Mouse (Mus musculus): ENCODE data around the gene Babam2. TPM values are rescaled to one million over a fixed set of nuclear protein-coding genes. Genes with fewer than 3 reads are reported as not detected.

Gene Babam2
- polyA plus RNA-seq, 1 experiment from 2014 or later: 46.9 TPM

- Histone ChIP-seq H3K27me3 (no peaks in the 10 kb centered on the region), H3K27ac (replicated peaks) (no peak overlapping the region), H3K4me2 (replicated peaks) (no peak overlapping the region), H3K9me3 (no peaks in the 10 kb centered on the region), H3K4me1 (no peaks in the 10 kb centered on the region), H3K4me3 (no peak overlapping the region), H3K36me3 (no peaks in the 10 kb centered on the region), H3K9ac (replicated peaks) (no peak overlapping the region)
- no peak for ATAC-seq (replicated peaks)
- 71% methylated on average over 6 of the region's 6 CpGs for whole genome bisulfite sequencing
These were observed 27.0 kb downstream of the Babam2 start for GRCm38 (mm10) chr5:31724519-31724918.

GRCm38 (mm10) chr5:31725885-31726284 lies 28.4 kb downstream of the Babam2 start:
- Histone ChIP-seq H3K36me3 (no peaks in the 10 kb centered on the region), H3K9ac (replicated peaks) (no peak overlapping the region), H3K4me3 (no peak overlapping the region), H3K27ac (replicated peaks) (no peak overlapping the region), H3K4me1 (no peaks in the 10 kb centered on the region), H3K27me3 (no peaks in the 10 kb centered on the region), H3K9me3 (no peaks in the 10 kb centered on the region), H3K4me2 (replicated peaks) (no peak overlapping the region)
- 88% methylated on average over 2 of the region's 2 CpGs for WGBS
- no peak for ATAC-seq (replicated peaks)

GRCm38 (mm10) chr5:31727456-31727855 lies 30.0 kb downstream of the Babam2 start:
- WGBS: 45% methylated on average over 5 of the region's 5 CpGs
- H3K4me2 ChIP-seq (replicated peaks): no peak overlapping the region
- no peaks in the 10 kb centered on the region for H3K9me3 ChIP-seq
- no peak for ATAC-seq (replicated peaks)
- H3K4me3 ChIP-seq: no peak overlapping the region
- H3K9ac ChIP-seq (replicated peaks): no peak overlapping the region
- H3K36me3 ChIP-seq: no peaks in the 10 kb centered on the region
- H3K4me1 ChIP-seq: no peaks in the 10 kb centered on the region
- no peak overlapping the region for H3K27ac ChIP-seq (replicated peaks)
- no peaks in the 10 kb centered on the region for H3K27me3 ChIP-seq

- H3K4me2 ChIP-seq (replicated peaks): no peak overlapping the region
- H3K36me3 ChIP-seq: no peaks in the 10 kb centered on the region
- ATAC-seq (replicated peaks): no peak
- no peak overlapping the region for H3K4me3 ChIP-seq
- no peak overlapping the region for H3K9ac ChIP-seq (replicated peaks)
- H3K27me3 ChIP-seq: no peaks in the 10 kb centered on the region
- 46% methylated on average over 3 of the region's 3 CpGs for WGBS
- H3K27ac ChIP-seq (replicated peaks): no peak overlapping the region
- H3K9me3 ChIP-seq: no peaks in the 10 kb centered on the region
- H3K4me1 ChIP-seq: no peaks in the 10 kb centered on the region
These were observed 35.3 kb downstream of the Babam2 start for GRCm38 (mm10) chr5:31732644-31733338.

GRCm38 (mm10) chr5:31741931-31742330 lies 44.4 kb downstream of the Babam2 start:
- no peaks in the 10 kb centered on the region for H3K36me3 ChIP-seq
- H3K9ac ChIP-seq (replicated peaks): no peak overlapping the region
- no peaks in the 10 kb centered on the region for H3K9me3 ChIP-seq
- no peak overlapping the region for H3K4me3 ChIP-seq
- H3K4me2 ChIP-seq (replicated peaks): no peak overlapping the region
- no peaks in the 10 kb centered on the region for H3K27me3 ChIP-seq
- no peak for ATAC-seq (replicated peaks)
- H3K27ac ChIP-seq (replicated peaks): no peak overlapping the region
- 0 out of 2 replicates have a peak, but pooled peaks cover 2% of the 10 kb centered on the region for H3K4me1 ChIP-seq
- 100% methylated on average over 1 of the region's 1 CpGs for WGBS

GRCm38 (mm10) chr5:31742521-31743031 lies 45.1 kb downstream of the Babam2 start:
- WGBS: 32% methylated on average over 4 of the region's 4 CpGs

GRCm38 (mm10) chr5:31749401-31749800 lies 51.9 kb downstream of the Babam2 start:
- ATAC-seq (replicated peaks): no peak

More at GRCm38 (mm10) chr5:31742521-31743031, 45.1 kb downstream of the Babam2 start:
- 0 out of 2 replicates have a peak, but pooled peaks cover 2% of the 10 kb centered on the region for H3K4me1 ChIP-seq
- H3K36me3 ChIP-seq: no peaks in the 10 kb centered on the region
- no peaks in the 10 kb centered on the region for H3K9me3 ChIP-seq
- ATAC-seq (replicated peaks): no peak
- no peak overlapping the region for H3K4me2 ChIP-seq (replicated peaks)
- no peak overlapping the region for H3K4me3 ChIP-seq
- no peak overlapping the region for H3K27ac ChIP-seq (replicated peaks)
- no peak overlapping the region for H3K9ac ChIP-seq (replicated peaks)
- H3K27me3 ChIP-seq: no peaks in the 10 kb centered on the region

GRCm38 (mm10) chr5:31750231-31750925 lies 52.9 kb downstream of the Babam2 start:
- no peak overlapping the region for H3K4me2 ChIP-seq (replicated peaks)
- 32% methylated on average over 9 of the region's 9 CpGs for WGBS
- H3K4me1 ChIP-seq: peaks cover 15% of the 10 kb centered on the region
- no peak overlapping the region for H3K9ac ChIP-seq (replicated peaks)
- peak; percentile 61; the same call in 1 of the 2 replicates for ATAC-seq (replicated peaks)
- H3K27ac ChIP-seq (replicated peaks): peak overlapping the region; percentile 46
- H3K36me3 ChIP-seq: no peaks in the 10 kb centered on the region
- no peaks in the 10 kb centered on the region for H3K27me3 ChIP-seq
- no peak overlapping the region for H3K4me3 ChIP-seq
- no peaks in the 10 kb centered on the region for H3K9me3 ChIP-seq

More at GRCm38 (mm10) chr5:31749401-31749800, 51.9 kb downstream of the Babam2 start:
- H3K9ac ChIP-seq (replicated peaks): no peak overlapping the region
- peaks cover 15% of the 10 kb centered on the region for H3K4me1 ChIP-seq
- no peaks in the 10 kb centered on the region for H3K36me3 ChIP-seq
- no peaks in the 10 kb centered on the region for H3K9me3 ChIP-seq
- H3K4me2 ChIP-seq (replicated peaks): no peak overlapping the region
- H3K27me3 ChIP-seq: no peaks in the 10 kb centered on the region
- H3K27ac ChIP-seq (replicated peaks): no peak overlapping the region
- H3K4me3 ChIP-seq: no peak overlapping the region

- H3K4me2 ChIP-seq (replicated peaks): no peak overlapping the region
- ATAC-seq (replicated peaks): no peak
- H3K27ac ChIP-seq (replicated peaks): peak overlapping the region; percentile 46
- no peaks in the 10 kb centered on the region for H3K9me3 ChIP-seq
- no peaks in the 10 kb centered on the region for H3K27me3 ChIP-seq
- H3K9ac ChIP-seq (replicated peaks): no peak overlapping the region
- WGBS: 82% methylated on average over 4 of the region's 4 CpGs
- no peak overlapping the region for H3K4me3 ChIP-seq
- peaks cover 15% of the 10 kb centered on the region for H3K4me1 ChIP-seq
- no peaks in the 10 kb centered on the region for H3K36me3 ChIP-seq
These were observed 53.5 kb downstream of the Babam2 start for GRCm38 (mm10) chr5:31750955-31751354.

- H3K4me1 ChIP-seq: peaks cover 15% of the 10 kb centered on the region
- H3K9me3 ChIP-seq: no peaks in the 10 kb centered on the region
- no peaks in the 10 kb centered on the region for H3K27me3 ChIP-seq
- H3K36me3 ChIP-seq: no peaks in the 10 kb centered on the region
- 85% methylated on average over 1 of the region's 1 CpGs for WGBS
- no peak overlapping the region for H3K4me2 ChIP-seq (replicated peaks)
- H3K4me3 ChIP-seq: no peak overlapping the region
- H3K9ac ChIP-seq (replicated peaks): no peak overlapping the region
- no peak overlapping the region for H3K27ac ChIP-seq (replicated peaks)
- no peak for ATAC-seq (replicated peaks)
These were observed 57.1 kb downstream of the Babam2 start for GRCm38 (mm10) chr5:31754634-31755033.

GRCm38 (mm10) chr5:31755255-31755654 lies 57.8 kb downstream of the Babam2 start:
- Histone ChIP-seq H3K36me3 (no peaks in the 10 kb centered on the region), H3K4me1 (peaks cover 12% of the 10 kb centered on the region), H3K4me3 (no peak overlapping the region), H3K9ac (replicated peaks) (no peak overlapping the region), H3K9me3 (no peaks in the 10 kb centered on the region), H3K27ac (replicated peaks) (no peak overlapping the region), H3K4me2 (replicated peaks) (no peak overlapping the region), H3K27me3 (no peaks in the 10 kb centered on the region)
- no peak for ATAC-seq (replicated peaks)
- WGBS: 88% methylated on average over 3 of the region's 3 CpGs

- no peak overlapping the region for H3K4me3 ChIP-seq
- no peaks in the 10 kb centered on the region for H3K9me3 ChIP-seq
- H3K4me2 ChIP-seq (replicated peaks): no peak overlapping the region
- no peak overlapping the region for H3K27ac ChIP-seq (replicated peaks)
- no peaks in the 10 kb centered on the region for H3K4me1 ChIP-seq
- H3K27me3 ChIP-seq: no peaks in the 10 kb centered on the region
- no peaks in the 10 kb centered on the region for H3K36me3 ChIP-seq
- no peak overlapping the region for H3K9ac ChIP-seq (replicated peaks)
- ATAC-seq (replicated peaks): no peak
- 88% methylated on average over 9 of the region's 9 CpGs for WGBS
These were observed 61.0 kb downstream of the Babam2 start for GRCm38 (mm10) chr5:31758310-31759091.

Measured in forebrain, embryonic 15.5 days (tissue).